Mouse (Mus musculus): ENCODE data around the gene Gpatch8. TPM values are rescaled to one million over a fixed set of nuclear protein-coding genes. Genes with fewer than 3 reads are reported as not detected.
A peak's percentile ranks its signal among the peaks of the same experiment; 100 is the strongest.

Gpatch8 gene
- total RNA-seq, 2 experiments from 2014 or later: 17.5 to 19.6 TPM

DNA sequence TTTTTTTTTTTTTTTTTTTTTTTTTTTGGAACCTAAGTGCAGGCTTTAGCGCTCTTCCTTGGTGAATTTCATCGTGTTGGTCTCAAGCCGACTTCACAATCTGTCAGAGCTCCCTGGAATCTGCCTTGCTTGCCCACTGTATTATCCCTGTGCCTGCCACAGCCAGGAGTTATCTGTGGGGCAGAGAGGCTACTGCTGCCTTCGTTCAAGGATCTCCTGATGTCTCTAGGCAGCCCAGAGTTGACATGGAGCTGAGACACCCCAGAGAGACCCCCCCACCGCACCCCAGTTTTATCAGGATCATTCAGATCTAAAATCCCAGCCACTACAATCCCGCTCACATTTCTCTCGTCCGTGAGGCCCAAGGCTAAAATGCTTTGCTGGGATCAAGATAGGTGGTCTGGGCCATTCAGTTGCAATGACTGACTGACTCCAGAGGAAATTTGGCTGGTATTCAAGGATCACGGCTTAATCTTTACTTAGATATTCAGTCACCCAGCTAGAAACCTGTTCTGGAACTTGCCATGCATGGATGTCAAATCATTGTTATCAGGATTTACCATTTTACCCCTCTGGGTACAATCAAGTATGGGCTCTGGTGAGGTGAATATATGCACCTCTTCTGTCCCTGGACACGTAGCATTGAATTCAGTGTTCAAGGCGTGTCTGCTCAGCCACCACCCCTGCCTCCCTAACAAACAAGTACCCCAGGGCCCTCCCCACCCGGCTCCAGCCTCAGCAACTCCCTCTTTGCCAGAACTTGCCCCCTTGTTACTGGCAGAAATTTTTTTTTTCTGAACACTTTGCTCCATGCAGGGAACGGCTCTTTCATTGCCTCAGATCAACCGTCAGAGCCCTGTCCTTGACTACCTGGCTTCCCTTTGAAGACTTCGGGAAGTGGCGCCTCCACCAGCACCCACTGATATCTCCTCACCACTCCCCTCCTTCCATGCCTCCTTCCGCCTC is 106.9 kb downstream of the Gpatch8 start:
- DNase-seq: no peak

DNA sequence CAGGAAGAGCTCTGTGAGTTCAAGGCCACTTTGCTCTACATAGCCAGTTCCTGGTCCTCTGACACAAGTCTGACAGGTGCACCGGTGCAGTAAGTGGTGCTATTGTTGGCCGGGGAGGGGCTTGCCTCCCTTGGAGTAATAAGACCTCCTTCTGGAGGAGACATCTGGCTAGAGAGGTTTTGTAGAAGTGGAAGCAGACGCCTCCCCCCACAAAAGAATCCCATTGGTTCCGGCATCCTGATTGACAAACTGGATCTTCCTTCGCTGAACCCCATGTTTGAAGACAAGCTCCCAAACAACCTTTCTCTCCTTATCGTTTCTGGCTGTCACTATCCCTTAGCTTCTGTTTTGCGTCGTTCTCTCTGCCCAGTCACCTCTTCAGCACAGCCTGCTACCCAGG is 107.9 kb downstream of the Gpatch8 start:
- DNase-seq: no peak

DNA sequence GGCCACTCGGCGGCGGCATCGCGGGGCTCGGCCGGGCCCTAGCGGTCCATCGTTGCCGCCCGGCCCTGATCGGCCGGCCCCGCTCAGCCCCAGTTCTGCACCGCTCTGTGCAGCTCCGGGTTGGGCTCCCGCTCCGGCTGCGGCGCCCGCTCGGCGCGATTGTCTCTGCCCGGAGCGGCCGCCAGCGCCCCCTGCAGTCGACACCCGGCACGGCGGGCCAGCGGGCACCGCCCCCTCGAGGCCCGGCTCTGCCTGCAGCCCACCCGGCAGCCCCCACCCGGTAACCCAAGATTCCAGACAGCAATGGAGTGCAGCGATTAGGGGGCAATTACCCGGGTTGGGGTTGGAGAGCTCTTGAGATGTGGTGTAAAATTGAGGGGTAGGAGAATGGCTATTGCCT is 108.7 kb downstream of the Gpatch8 start, which contains the start of gene Fam171a2:
Fam171a2 (minus strand) TSS at position 186 of the 400 bp plus-strand sequence.
- peak; percentile 69 for DNase-seq

DNA sequence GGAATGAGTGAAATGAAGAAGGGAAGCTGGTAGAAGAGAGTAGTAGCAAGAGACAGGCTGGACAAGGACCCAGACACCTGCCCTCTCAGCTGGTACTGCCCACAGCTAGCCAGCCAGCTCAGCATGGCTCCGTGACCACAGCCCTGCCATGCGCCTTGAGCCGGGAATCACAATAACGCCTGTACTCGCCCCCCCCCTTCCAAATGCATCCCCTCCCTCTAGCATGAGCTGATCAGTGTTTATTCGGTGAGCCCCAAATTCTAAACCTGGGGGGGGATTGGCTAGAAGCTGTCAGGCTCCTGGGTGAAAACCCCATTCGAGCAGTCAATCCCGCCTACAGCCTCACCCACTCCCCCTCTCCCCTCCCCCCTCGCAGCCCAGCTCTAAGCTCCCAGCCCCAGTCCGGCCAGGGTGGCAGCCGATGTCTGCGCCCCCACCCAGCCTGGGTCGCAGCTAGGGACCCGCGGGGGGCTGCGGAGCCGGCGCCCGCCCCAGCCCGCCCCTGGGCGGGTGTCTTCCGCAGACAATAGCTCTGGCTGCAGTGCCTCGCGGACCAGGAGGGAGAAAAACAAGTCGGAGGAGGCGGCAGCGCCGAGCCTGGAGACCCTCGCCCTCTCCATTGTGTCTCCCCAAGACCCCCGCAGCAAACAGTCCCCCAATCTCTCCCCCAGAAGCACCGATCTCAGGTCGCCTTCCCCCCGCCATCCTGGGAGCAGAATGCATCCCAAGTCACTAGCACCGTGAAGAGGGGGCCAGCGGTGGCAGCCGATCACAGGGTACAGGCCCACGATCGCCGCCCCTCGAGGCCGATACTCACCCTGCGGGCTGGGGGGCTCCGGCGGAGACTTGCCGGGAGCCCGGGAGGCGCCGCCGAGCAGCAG is 109.4 kb downstream of the Gpatch8 start:
- DNase-seq: no peak

DNA sequence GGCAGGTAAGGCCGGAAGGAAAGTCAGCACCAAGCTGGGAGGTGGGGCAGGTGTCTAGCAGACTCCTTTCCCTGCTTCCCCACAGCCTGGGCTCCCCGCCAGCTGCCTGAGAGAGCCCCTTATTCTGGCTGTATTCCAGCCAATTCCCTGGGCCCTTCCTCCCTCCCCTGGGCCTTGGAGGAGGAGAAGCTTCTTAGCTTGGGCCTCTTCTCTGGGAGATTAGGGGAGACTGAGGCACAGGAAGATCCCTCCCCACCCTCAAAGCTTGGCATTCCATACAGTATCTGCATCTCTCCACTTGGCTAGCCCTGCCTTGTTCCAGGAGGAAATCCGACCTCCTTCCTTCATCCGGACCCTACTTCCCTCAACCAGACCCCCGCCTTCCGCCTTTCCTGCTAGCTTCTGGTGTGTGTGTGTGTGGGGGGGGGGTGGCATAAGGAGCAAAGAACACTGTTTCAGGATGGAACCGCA is 110.3 kb downstream of the Gpatch8 start:
- DNase-seq: no peak

DNA sequence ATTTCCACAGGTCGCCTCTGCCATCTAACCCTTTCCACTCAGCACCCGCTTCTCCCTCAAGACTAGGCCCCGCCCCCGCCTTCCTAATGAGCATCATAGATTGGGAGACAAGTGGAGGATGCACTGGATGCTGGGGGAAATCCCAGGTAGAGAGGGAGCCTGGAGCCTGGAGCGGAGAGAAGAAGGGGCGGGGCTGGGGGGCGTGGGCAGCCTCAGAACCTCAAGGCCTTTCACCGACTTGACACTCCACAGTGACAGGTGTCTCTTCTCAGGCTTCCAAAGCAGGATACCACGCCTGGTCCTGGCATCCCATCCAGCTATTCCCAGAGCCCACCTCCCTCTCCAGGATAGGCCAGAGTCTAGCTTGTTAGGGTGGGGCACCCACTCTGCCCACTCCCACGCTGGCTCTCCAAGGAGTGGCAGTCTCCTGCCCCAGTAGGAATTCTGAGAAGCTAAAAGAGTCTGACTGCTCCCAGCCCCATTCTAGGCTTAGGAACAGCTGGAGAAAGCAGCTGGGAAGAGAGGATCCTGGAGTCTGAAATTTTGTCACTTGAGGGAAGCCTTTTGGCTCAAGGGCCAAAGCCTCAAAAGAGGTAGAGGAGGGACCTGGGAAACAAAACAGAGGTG is 110.8 kb downstream of the Gpatch8 start:
- no peak for DNase-seq

DNA sequence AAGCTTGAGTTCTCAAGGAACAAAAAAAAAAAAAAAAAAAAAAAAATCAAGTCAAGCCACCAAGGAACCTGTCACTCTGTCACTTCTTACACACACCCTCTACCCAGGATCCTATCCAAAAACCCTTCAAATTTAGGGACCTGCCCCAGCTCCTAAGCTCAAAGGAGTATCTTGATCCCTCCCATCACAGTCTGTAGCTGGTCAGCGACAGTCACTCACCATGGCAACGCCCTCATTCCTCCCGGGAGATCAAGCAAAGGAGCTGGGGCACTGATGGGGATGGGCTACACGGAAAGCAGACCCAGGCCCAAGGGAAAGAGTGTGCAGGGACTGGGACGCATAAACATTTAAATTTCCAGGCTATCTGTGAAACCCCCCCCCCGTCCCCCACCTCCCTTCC is 111.4 kb downstream of the Gpatch8 start:
- DNase-seq: no peak

DNA sequence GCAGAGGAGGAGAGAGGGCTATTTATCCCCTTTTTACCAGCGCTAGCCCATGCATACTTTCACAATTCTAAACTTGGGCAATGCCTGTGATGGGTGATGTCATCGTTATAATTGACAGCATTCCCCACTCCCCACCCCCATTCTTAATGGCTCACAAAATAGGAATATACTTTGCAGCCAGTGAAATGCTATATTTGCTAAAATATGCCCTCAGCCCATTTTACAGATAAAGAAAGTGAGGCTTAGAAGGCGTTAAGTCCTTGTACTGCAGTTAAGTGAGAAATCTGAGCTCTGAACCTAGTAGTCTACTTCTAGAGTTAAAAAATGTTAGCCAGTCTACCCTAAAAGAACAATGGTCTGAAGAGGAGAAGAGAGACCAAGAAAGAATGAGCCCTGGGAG is 111.9 kb downstream of the Gpatch8 start:
- DNase-seq: no peak

DNA sequence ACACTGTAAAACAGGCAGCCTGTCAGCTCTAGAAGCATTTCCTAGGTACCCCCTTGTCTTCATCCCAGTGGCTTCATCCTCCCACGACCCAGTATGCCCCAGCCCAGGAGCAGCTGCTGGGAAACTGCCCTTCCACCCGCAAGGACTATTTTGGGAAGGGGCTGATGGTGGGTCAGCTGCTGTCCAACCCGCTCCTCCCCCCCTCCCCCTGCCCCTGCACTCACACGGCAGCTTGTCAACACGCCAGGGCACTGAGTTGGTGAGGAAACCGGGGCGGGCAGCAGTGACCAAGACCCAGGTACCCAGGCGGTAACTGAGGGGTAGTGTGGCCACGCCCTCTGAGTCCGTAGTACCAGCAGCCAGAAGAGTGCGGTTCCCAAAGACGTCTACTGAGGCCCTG is 112.5 kb downstream of the Gpatch8 start:
- no peak for DNase-seq

DNA sequence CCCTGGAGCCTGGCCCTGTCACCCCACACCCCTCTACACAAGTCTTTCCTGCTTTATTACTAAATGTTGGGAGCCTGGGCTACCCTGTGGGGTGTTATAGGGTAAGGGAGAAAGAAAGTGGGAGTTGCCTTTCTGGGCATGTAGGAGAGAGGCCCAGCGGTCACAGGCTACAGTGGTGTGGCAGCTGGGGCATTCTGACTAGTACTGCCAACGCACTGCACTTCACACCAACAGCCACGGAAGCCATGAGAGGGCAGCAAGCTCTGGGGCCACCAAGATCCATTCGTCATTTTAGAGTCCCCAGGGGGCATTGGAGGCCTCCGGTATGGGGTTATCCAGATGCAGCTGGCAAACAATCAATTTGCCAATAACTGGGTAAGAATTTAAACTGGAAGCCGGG is 114.1 kb downstream of the Gpatch8 start:
- DNase-seq: no peak

DNA sequence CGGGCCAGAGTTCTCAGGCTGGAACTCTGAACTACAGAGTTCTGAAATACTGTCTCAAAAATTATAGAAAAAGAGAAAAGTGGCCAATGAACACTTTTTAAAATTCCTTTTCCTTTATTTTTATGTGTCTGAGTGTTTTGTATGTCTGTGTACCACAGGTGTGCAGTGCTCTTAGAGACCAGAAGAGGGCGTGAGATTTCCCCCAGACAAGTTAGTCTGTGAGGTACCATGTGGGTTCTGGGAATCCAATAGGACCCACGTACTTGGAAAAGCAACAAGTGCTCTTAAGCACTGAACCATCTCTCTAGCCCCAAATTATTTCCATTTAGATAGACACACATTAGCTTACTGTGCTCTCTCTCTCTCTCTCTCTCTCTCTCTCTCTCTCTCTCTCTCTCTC is 114.8 kb downstream of the Gpatch8 start:
- DNase-seq: no peak

DNA sequence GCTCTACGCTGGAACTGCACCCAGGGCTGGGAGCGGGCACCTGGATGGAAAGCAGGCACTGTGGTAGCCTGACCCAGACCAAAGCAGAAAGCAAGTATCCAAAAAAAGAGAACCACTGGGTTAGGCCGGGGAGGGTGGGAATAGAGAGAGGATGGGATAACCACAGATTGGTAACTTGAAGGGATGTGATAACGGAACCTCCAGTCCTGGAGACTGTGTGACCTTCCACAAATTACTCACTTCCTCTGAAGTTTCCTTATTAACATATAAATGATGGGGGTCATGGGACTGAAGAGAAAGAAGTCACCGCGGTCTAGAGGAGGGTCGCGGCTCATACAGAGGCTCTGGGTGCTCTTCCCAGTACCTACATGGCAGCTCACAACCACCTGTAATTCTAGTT is 115.9 kb downstream of the Gpatch8 start:
- DNase-seq: no peak

DNA sequence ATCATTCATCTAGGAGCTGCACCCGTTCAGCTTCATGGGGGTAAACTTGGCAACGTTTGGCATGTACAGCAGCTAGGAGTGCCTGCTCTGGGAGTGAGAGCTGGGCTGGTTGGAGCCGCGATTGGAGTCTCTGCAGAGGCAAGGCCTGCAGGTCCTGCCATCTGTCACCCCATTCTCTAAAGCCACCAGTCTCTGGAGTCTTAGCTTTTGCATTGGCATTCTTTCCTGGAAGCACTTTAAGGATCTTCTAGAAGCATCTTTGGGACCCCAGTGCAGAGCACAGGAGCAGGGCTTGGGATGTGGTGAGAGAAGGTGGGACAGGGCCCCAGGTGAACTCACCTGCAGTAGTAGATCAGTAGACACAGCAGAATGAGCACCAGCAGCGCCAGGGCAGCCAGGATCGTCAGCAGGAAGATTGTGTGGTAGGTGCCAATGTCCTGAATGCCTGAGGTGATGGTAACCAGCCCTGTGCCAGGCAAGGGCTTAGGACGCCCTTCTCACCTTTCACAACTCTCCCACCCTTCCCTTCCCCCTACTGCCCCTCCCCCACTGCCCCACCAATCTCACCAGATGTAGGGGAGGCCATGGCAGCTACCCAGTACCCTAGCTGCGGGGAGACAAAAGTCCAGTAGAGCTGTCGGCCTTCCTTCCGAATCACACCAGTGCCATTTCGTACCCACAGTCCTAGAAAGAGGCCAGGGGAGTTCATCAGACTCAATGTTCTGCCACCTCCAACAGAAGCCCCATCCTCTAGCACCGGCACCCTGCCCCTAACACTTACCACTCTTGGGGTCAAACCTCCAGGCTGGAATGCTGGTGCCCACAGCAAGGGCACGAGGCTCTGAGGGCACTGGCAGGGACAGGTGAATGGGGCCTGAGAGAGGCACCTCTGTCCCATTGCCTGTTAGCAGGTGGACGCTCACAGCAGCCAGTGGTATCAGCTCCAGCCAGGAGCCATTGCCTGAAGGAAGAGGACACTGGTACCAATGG is 116.8 kb downstream of the Gpatch8 start:
- DNase-seq: no peak

DNA sequence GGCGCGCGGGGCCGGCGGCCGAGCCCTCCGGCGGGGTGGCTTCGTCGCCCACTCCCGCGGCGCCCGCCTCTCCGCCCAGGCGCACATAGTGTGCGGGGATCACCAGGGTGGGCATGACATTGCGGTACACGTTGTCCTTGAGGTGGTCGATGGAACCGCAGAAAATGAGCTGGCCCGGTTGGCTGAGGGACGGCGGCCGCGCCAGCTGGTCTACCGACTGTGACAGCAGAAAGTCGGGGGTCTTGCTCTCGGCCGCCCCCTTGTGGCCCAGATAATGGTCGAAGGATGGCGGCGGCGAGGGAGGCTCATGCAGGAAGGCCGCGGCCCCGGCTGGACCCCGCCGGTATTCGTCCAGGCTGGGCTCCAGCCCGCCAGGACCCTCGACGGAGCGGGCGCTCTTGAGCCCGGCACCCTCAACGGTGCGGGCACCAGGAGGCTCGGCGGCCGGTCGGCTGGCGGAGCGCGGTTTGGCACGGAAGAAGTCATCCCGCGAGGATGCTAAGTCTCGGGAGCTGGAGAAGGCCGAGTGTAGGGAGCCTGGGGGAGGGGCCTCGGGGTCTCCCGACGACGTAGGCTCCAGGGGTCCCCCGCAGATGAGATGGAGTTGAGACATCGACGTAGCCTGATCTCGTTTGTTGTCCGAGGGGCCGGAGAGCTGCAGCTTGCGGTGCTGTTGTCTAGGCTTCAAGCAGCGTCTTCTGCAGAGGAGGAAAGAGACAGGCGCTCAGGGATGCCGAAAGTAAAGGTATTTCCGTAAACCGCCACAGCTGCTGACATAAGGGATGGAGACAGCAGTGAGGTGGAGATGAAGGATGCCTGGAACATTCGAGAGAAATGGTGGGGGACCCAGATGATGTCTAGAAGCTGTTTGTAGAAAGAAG is 117.7 kb downstream of the Gpatch8 start:
- DNase-seq: peak; percentile 67

DNA sequence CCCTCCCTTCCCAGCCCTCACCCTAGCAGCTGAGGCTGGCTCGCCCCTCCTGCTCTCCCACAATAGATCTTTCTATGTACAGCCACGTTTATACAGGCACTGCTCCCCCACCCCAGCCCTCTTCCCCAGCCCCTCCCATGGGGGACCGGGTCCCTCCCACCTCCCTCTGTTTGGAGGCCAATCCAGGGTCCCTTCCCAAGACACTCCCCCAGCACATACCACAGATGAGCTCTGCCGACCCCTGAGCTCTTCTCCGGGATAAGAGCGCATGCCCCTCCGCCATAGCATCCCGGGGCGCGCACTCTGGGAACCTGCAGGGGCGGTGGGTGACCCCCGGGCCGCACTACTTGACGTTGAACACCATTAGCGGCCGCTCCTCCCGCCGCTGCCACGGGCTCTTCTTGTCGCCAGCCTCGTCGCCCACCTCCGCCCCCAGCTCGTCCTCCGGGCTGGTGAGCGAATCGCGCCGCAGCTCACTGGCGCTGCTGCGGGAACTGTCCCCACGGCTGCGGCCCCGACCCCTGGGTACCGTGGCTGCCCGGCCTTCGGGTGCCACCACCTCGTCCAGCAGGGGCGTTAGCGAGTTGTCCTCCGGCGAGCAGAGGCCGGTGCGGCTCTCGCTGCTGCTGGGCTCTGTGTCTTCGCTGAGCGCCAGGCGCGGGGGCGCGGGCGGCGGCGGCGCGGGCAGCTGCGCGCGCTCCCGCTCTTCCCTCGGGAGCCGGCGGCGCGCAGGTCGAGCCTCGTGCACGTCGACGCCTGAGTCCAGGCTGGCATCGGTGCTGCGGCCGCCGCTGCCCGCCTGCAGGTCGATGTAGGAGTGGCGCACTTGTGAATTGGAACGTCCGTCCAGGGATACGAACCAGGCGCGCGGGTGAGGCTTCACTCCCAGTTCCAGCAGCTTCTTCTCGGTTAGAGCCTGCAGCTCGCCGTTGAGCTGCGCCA is 118.8 kb downstream of the Gpatch8 start:
- DNase-seq: peak; percentile 53

DNA sequence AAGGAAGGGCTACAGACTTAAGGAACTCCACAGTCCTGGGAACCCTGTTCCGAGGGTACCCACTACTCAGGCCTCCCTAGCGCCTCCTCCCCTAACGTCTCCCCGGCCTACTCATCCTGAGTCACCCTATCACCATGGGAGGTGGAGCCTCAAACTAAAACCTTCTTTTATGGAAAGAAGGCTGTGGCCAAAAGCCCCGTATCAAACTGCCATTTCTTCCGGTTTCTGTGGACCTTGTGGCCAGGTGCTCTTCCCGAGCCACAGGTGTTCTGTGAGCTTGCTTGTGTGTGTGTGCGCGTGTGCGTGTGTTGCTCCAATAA is 119.8 kb downstream of the Gpatch8 start:
- DNase-seq: no peak

DNA sequence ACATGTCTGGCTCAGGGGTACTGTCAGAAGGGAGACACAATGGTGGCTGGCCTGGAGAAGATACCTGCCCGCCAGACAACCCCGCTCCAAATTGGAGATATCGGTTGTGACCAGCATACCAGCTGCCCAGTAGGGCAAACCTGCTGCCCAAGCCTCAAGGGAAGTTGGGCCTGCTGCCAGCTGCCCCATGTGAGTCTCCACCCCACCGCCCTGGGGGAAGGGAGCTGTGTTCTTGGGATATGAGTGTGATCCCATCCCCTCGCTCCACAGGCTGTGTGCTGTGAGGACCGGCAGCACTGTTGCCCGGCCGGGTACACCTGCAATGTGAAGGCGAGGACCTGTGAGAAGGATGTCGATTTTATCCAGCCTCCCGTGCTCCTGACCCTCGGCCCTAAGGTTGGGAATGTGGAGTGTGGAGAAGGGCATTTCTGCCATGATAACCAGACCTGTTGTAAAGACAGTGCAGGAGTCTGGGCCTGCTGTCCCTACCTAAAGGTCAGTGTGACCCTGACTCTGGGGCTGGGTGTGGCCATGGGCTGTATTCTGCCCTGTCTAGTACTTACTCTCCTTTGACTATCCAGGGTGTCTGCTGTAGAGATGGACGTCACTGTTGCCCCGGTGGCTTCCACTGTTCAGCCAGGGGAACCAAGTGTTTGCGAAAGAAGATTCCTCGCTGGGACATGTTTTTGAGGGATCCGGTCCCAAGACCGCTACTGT is 120.3 kb downstream of the Gpatch8 start:
- DNase-seq: peak; percentile 22
